Mouse (Mus musculus): ENCODE data around the gene Gls.

Gene Gls

GRCm38 (mm10) chr1:52129794-52130193 lies 103.2 kb downstream of the Gls start:
- no peak for DNase-seq (ENCODE audit: low read depth, low spot score)

DNA sequence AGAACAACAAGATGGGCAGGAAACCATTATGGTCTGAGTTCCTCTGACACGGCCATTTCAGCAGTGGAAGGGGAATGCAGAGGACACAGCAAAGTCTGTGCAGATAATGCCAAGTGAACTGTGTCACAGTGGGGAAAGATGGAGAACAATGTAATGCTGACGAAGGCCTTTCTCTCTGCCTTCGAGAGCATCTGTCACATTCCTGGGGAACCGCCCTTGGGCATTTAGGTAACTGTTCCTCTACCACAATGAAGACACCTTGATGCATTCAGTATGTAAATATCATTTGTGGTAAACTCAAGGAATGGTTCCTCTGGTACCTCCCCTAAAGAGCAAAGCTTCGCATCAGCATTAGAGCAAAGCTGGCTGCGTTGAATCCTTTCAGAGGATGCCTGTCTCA lies 105.7 kb downstream of the Gls start:
- no peak for DNase-seq (ENCODE audit: low read depth, low spot score)

- DNase-seq (ENCODE audit: low read depth, low spot score), result no peak
These were observed 108.2 kb downstream of the Gls start for GRCm38 (mm10) chr1:52124818-52125217.

- no peak for DNase-seq (ENCODE audit: low read depth, low spot score)
These were observed 112.0 kb downstream of the Gls start for GRCm38 (mm10) chr1:52121052-52121451.

DNA sequence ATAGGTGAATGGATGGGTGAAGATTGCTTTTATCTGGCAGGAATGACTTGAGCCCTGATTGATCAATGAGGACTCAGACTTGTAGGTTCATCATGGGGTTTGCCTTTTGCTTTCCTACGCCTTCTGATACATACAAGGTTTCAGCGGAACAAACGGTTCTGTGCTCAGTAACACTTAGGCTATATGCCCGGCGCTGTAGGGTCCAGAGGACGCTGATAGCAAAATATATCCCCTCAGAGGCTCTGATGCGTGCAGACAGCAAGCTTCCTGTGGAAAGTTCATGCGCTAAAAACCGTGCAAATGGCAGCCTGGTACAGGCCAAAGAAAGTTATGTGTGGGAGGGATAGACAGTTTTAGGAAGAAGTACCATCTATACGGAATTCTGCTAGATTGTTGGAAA lies 112.8 kb downstream of the Gls start:
- no peak for DNase-seq (ENCODE audit: low read depth, low spot score)

GRCm38 (mm10) chr1:52119691-52120090 lies 113.3 kb downstream of the Gls start:
- peak; percentile 50 for DNase-seq (ENCODE audit: low read depth, low spot score)

GRCm38 (mm10) chr1:52118860-52119591 lies 114.0 kb downstream of the Gls start, which contains the start of gene Stat1:
TSS of gene Stat1 (plus strand) at chr1:52119440.
- peak; percentile 91 for DNase-seq (ENCODE audit: low read depth, low spot score)

DNA sequence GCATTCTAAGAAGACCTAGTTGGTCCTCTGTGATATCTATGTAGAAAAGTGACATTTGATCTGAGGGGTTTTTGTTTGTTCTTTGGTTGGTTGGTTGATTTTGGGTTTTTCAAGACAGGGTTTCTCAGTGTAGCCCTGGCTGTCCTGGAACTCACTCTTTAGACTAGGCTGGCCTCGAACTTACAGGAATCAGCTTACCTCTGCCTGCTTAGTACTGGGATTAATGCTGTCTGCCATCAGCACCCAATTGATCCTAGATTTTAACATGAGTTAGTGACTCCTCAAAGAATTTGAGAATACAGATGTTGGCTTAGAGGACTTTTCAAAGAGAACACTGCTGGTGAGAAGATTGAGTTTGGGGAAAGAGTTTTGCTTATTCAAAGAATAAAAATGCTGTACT lies 115.3 kb downstream of the Gls start:
- DNase-seq (ENCODE audit: low read depth, low spot score), result no peak

GRCm38 (mm10) chr1:52116441-52116840 lies 116.6 kb downstream of the Gls start:
- peak; percentile 21 for DNase-seq (ENCODE audit: low read depth, low spot score)

DNA sequence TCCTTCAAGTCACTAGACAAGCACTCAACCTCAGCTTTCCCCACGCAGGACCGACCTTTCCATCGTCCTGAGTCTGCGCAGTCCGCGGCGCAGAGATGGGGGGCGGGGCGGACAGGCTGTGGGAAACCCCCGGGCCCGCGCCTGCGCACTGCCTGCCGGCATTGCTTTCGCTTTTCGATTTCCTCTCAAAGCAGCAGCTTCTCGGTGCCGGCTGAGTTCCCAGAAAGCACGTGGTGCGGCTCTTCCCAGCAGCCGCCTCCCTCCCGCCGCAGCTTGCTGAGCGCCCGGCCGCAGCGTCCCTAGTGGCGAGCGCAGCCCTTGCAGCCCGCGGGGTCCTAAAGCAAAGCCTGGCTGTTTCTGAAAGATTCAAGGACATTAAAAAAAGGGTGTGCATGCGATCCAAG lies 119.4 kb downstream of the Gls start:
- peak; percentile 95 for DNase-seq (ENCODE audit: low read depth, low spot score)

Measured in 3T3-L1 (cell line).